Mouse (Mus musculus) central nervous system, embryonic 14 days (tissue): Measurements from ENCODE around the gene Slc12a4. TPM values are rescaled to one million over a fixed set of nuclear protein-coding genes. Genes with fewer than 3 reads are reported as not detected.

Source experiments
- polyA plus RNA-seq: library from polyadenylated mRNA; depleted of rRNA; stranded (reverse); fragments of >200 nt; gene quantifications from 2 replicates; pipeline ENCODE4 v1.2.3, GENCODE M21; 2012; rRNA removed

The Slc12a4 gene
- 15.2 and 30.7 TPM in 2 replicates for polyA plus RNA-seq

GRCm38 (mm10) chr8:105965905-105966341 lies at the start of gene Slc12a4:
TSS of gene Slc12a4 (minus strand) at chr8:105966097.

GRCm38 (mm10) chr8:106011643-106011986 lies 45.7 kb upstream of the Slc12a4 start, which contains the start of gene Ddx28:
TSS of gene Ddx28 (minus strand) at chr8:106011882.

DNA sequence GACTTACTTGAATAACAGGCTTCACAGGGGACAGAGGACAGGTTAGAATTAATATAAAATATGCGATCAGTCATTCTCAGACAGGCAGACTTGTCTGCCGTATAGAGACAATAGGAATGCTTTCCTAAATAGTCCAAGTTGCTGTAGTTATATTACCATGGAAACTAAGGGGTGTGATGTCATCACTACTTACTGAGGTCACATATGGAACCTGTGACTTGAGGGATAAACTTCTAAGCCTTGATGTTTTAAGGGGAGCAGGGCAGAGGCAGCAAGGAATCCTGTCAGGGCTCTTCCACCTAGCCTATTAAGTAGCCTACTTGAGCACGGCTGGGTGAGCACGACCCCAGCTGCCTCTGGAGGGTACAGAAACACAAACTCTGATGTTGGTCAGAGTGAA lies 40.0 kb upstream of the Slc12a4 start, which contains the start of gene Dpep2nb:
Gene Dpep2nb (minus strand): TSS at position 101 of the 400 bp plus-strand sequence.

DNA sequence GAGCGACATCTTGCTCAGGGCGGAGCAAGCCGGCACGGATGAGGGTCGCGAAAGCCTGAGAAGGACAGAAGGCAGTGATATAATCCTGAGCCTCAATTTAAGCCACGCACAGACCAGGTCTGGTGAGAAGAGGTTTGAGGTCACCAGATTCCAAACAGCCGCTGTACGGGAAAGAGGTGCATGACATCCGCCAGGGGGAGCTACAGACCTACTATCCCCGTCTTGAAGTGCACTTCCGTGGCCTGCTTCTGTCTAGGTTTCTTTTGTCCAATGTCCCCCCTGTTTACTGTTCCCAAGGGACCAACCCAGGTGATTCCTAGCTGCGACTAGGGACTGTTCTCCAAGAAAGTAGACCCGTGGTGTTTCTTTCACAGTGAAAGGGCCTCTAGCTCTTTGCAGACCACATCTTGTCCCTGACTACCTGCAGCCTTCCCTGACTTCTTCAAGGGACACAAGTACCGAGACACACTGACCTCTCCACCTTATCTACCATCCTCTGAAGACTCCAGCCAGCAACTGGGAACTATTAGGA lies 25.0 kb upstream of the Slc12a4 start, which contains the start of gene Dus2:
Gene Dus2 (plus strand): TSS at position 482 of the 532 bp plus-strand sequence.

GRCm38 (mm10) chr8:105979325-105979724 lies 13.4 kb upstream of the Slc12a4 start, which contains the start of gene Dpep3:
TSS of gene Dpep3 (minus strand) at chr8:105979429.

DNA sequence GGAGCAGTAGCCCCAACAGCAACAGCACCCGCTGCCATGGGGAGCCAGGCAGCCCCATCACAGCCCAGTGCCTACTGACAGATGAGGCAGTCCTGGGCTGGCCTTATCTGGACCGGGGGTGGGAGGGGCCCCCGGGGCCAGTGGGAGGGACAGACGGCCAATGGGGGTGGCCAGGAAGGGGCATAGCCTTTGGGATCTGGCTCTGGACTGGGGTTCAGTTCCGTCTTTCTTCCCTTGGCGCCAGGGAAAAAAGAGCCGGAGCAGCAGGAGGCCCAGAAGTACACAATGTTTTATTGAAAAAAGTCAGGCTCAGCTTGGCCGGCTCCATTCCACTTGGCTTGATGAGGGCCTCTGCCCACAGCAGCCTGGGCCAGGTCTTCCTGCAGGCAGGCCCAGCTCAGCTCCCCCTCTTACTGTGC lies 22.6 kb downstream of the Slc12a4 start, which contains the start of gene Lcat:
Gene Lcat (minus strand): TSS at position 62 of the 419 bp plus-strand sequence.

GRCm38 (mm10) chr8:105938306-105938669 lies 27.6 kb downstream of the Slc12a4 start, which contains the start of gene Psmb10:
TSS of gene Psmb10 (minus strand) at chr8:105938444.

GRCm38 (mm10) chr8:105933762-105934161 lies 32.1 kb downstream of the Slc12a4 start, which contains the start of gene Ctrl:
TSS of gene Ctrl (minus strand) at chr8:105933862.

GRCm38 (mm10) chr8:105900180-105900940 lies 65.5 kb downstream of the Slc12a4 start, which contains the start of gene Pskh1:
TSS of gene Pskh1 (plus strand) at chr8:105900441.

Other genes with a start within 250 kb of the Slc12a4 start
- 51.1 and 52.5 TPM in 2 replicates for gene Gfod2, start 207.4 kb downstream of the Slc12a4 start, polyA plus RNA-seq
- gene Ranbp10, start 138.7 kb downstream of the Slc12a4 start, polyA plus RNA-seq, result 33.4 and 35.4 TPM in 2 replicates
- gene Tsnaxip1, start 138.4 kb downstream of the Slc12a4 start, polyA plus RNA-seq, result 0.51 and 0.74 TPM in 2 replicates
- gene Cenpt, start 112.8 kb downstream of the Slc12a4 start, polyA plus RNA-seq, result 101 and 102 TPM in 2 replicates
- gene Thap11, start 111.0 kb downstream of the Slc12a4 start, polyA plus RNA-seq, result 59.7 and 67.0 TPM in 2 replicates
- 236 and 293 TPM in 2 replicates for gene Nutf2, start 105.5 kb downstream of the Slc12a4 start, polyA plus RNA-seq
- 76.2 and 83.8 TPM in 2 replicates for gene Edc4, start 85.2 kb downstream of the Slc12a4 start, polyA plus RNA-seq
- gene Nrn1l, start 72.5 kb downstream of the Slc12a4 start, polyA plus RNA-seq, result 1.2 and 1.3 TPM in 2 replicates
- 19.6 and 25.0 TPM in 2 replicates for gene Pskh1, start 65.7 kb downstream of the Slc12a4 start, polyA plus RNA-seq
- gene Ctrl, start 32.2 kb downstream of the Slc12a4 start, polyA plus RNA-seq, result 6.8 and 7.4 TPM in 2 replicates
- 47.3 and 56.2 TPM in 2 replicates for gene Psmb10, start 27.7 kb downstream of the Slc12a4 start, polyA plus RNA-seq
- gene Lcat, start 22.7 kb downstream of the Slc12a4 start, polyA plus RNA-seq, result 2.5 and 4.5 TPM in 2 replicates
- gene Dpep3, start 13.3 kb upstream of the Slc12a4 start, polyA plus RNA-seq, result not detected in 2 replicates
- 21.1 and 25.0 TPM in 2 replicates for gene Dus2, start 25.2 kb upstream of the Slc12a4 start, polyA plus RNA-seq
- gene Dpep2nb, start 39.9 kb upstream of the Slc12a4 start, polyA plus RNA-seq, result not detected in 2 replicates
- gene Ddx28, start 45.8 kb upstream of the Slc12a4 start, polyA plus RNA-seq, result 13.3 and 13.7 TPM in 2 replicates
- 11.4 and 13.4 TPM in 2 replicates for gene Nfatc3, start 92.7 kb upstream of the Slc12a4 start, polyA plus RNA-seq
- gene Esrp2, start 170.9 kb upstream of the Slc12a4 start, polyA plus RNA-seq, result 0.27 and 4.7 TPM in 2 replicates
- gene Pla2g15, start 184.3 kb upstream of the Slc12a4 start, polyA plus RNA-seq, result 12.7 and 15.6 TPM in 2 replicates
- gene Slc7a6, start 202.8 kb upstream of the Slc12a4 start, polyA plus RNA-seq, result 50.0 and 55.4 TPM in 2 replicates
- gene Slc7a6os, start 244.8 kb upstream of the Slc12a4 start, polyA plus RNA-seq, result 48.8 and 51.3 TPM in 2 replicates
- gene Prmt7, start 244.8 kb upstream of the Slc12a4 start, polyA plus RNA-seq, result 37.7 and 42.5 TPM in 2 replicates